Mouse (Mus musculus): Measurements from ENCODE around the gene Ffar2. TPM values are rescaled to one million over a fixed set of nuclear protein-coding genes. Genes with fewer than 3 reads are reported as not detected.

Gene Ffar2
- polyA plus RNA-seq, 1 experiment from 2014 or later: not detected

GRCm38 (mm10) chr7:30776104-30776503, 47.5 kb downstream of the Ffar2 start:
- ATAC-seq (ENCODE audit: low FRiP score, low TSS enrichment): no peak
- Histone ChIP-seq H3K27me3 (ENCODE audit: control insufficient read depth, insufficient read depth, low read length) (no peaks in the 10 kb centered on the region), H3K27ac (replicated peaks; ENCODE audit: low read depth, low read length) (no peak overlapping the region), H3K4me3 (replicated peaks; ENCODE audit: low read depth, low read length) (no peak overlapping the region), H3K9ac (replicated peaks; ENCODE audit: low read length) (no peak overlapping the region), H3K4me2 (ENCODE audit: low read length) (no peak overlapping the region), H3K4me1 (ENCODE audit: control insufficient read depth, insufficient read depth, low read length) (no peaks in the 10 kb centered on the region), H3K9me3 (ENCODE audit: control insufficient read depth, low read length) (no peaks in the 10 kb centered on the region), H3K36me3 (ENCODE audit: control insufficient read depth, insufficient read depth, low read length) (no peaks in the 10 kb centered on the region)
- WGBS: 91% methylated on average over 9 of the region's 9 CpGs
- DNase-seq: no peak

GRCm38 (mm10) chr7:30769236-30769635, 54.3 kb downstream of the Ffar2 start:
- Histone ChIP-seq H3K9ac (replicated peaks; ENCODE audit: low read length) (no peak overlapping the region), H3K4me2 (ENCODE audit: low read length) (no peak overlapping the region), H3K27me3 (ENCODE audit: control insufficient read depth, insufficient read depth, low read length) (no peaks in the 10 kb centered on the region), H3K4me3 (replicated peaks; ENCODE audit: low read depth, low read length) (no peak overlapping the region), H3K27ac (replicated peaks; ENCODE audit: low read depth, low read length) (no peak overlapping the region), H3K36me3 (ENCODE audit: control insufficient read depth, insufficient read depth, low read length) (no peaks in the 10 kb centered on the region), H3K9me3 (ENCODE audit: control insufficient read depth, low read length) (no peaks in the 10 kb centered on the region), H3K4me1 (ENCODE audit: control insufficient read depth, insufficient read depth, low read length) (no peaks in the 10 kb centered on the region)
- DNase-seq: no peak
- ATAC-seq (ENCODE audit: low FRiP score, low TSS enrichment): no peak
- WGBS: 37% methylated on average over 9 of the region's 9 CpGs

Other genes starting within 250 kb of the Ffar2 start
- gene Kmt2b, start 235.0 kb downstream of the Ffar2 start, polyA plus RNA-seq (2014; fragmentation: Nextera tagmentation; extraction: Ambion mirVana): 13.1 and 15.4 TPM in 2 replicates
- gene Zbtb32, start 224.9 kb downstream of the Ffar2 start, polyA plus RNA-seq (2014; fragmentation: Nextera tagmentation; extraction: Ambion mirVana): 0.34 and 0.47 TPM in 2 replicates
- gene Upk1a, start 210.9 kb downstream of the Ffar2 start, polyA plus RNA-seq (2014; fragmentation: Nextera tagmentation; extraction: Ambion mirVana): 0.15 and 0.20 TPM in 2 replicates
- gene Cox6b1, start 197.6 kb downstream of the Ffar2 start, polyA plus RNA-seq (2014; fragmentation: Nextera tagmentation; extraction: Ambion mirVana): 999 and 1,303 TPM in 2 replicates
- not detected in 2 replicates for gene Etv2, start 187.9 kb downstream of the Ffar2 start, polyA plus RNA-seq (2014; fragmentation: Nextera tagmentation; extraction: Ambion mirVana)
- gene Rbm42, start 173.5 kb downstream of the Ffar2 start, polyA plus RNA-seq (2014; fragmentation: Nextera tagmentation; extraction: Ambion mirVana): 126 and 144 TPM in 2 replicates
- 21.6 and 22.8 TPM in 2 replicates for gene Haus5, start 158.8 kb downstream of the Ffar2 start, polyA plus RNA-seq (2014; fragmentation: Nextera tagmentation; extraction: Ambion mirVana)
- not detected in 2 replicates for gene Pmis2, start 152.2 kb downstream of the Ffar2 start, polyA plus RNA-seq (2014; fragmentation: Nextera tagmentation; extraction: Ambion mirVana)
- gene 2200002J24Rik, start 124.8 kb downstream of the Ffar2 start, polyA plus RNA-seq (2014; fragmentation: Nextera tagmentation; extraction: Ambion mirVana): not detected in 2 replicates
- gene Atp4a, start 111.6 kb downstream of the Ffar2 start, polyA plus RNA-seq (2014; fragmentation: Nextera tagmentation; extraction: Ambion mirVana): 0.53 and 1.1 TPM in 2 replicates
- 238 and 290 TPM in 2 replicates for gene Tmem147, start 94.2 kb downstream of the Ffar2 start, polyA plus RNA-seq (2014; fragmentation: Nextera tagmentation; extraction: Ambion mirVana)
- gene Gapdhs, start 80.1 kb downstream of the Ffar2 start, polyA plus RNA-seq (2014; fragmentation: Nextera tagmentation; extraction: Ambion mirVana): 0.83 and 1.2 TPM in 2 replicates
- 0.82 and 3.8 TPM in 2 replicates for gene Sbsn, start 72.3 kb downstream of the Ffar2 start, polyA plus RNA-seq (2014; fragmentation: Nextera tagmentation; extraction: Ambion mirVana)
- 0.78 and 0.87 TPM in 2 replicates for gene Dmkn, start 60.0 kb downstream of the Ffar2 start, polyA plus RNA-seq (2014; fragmentation: Nextera tagmentation; extraction: Ambion mirVana)
- gene Krtdap, start 35.9 kb downstream of the Ffar2 start, polyA plus RNA-seq (2014; fragmentation: Nextera tagmentation; extraction: Ambion mirVana): not detected in 2 replicates
- not detected in 2 replicates for gene Ffar3, start 32.4 kb upstream of the Ffar2 start, polyA plus RNA-seq (2014; fragmentation: Nextera tagmentation; extraction: Ambion mirVana)
- not detected in 2 replicates for gene Ffar1, start 37.8 kb upstream of the Ffar2 start, polyA plus RNA-seq (2014; fragmentation: Nextera tagmentation; extraction: Ambion mirVana)
- gene Cd22, start 56.6 kb upstream of the Ffar2 start, polyA plus RNA-seq (2014; fragmentation: Nextera tagmentation; extraction: Ambion mirVana): not detected in 2 replicates
- gene Mag, start 91.1 kb upstream of the Ffar2 start, polyA plus RNA-seq (2014; fragmentation: Nextera tagmentation; extraction: Ambion mirVana): 1.8 and 2.8 TPM in 2 replicates
- gene Hamp2, start 100.9 kb upstream of the Ffar2 start, polyA plus RNA-seq (2014; fragmentation: Nextera tagmentation; extraction: Ambion mirVana): not detected in 2 replicates
- not detected in 2 replicates for gene Hamp, start 120.3 kb upstream of the Ffar2 start, polyA plus RNA-seq (2014; fragmentation: Nextera tagmentation; extraction: Ambion mirVana)
- 26.2 and 30.4 TPM in 2 replicates for gene Usf2, start 133.0 kb upstream of the Ffar2 start, polyA plus RNA-seq (2014; fragmentation: Nextera tagmentation; extraction: Ambion mirVana)
- 9.9 and 15.6 TPM in 2 replicates for gene Lsr, start 149.7 kb upstream of the Ffar2 start, polyA plus RNA-seq (2014; fragmentation: Nextera tagmentation; extraction: Ambion mirVana)
- 0.36 and 0.37 TPM in 2 replicates for gene Fam187b, start 150.0 kb upstream of the Ffar2 start, polyA plus RNA-seq (2014; fragmentation: Nextera tagmentation; extraction: Ambion mirVana)
- gene Fxyd5, start 218.7 kb upstream of the Ffar2 start, polyA plus RNA-seq (2014; fragmentation: Nextera tagmentation; extraction: Ambion mirVana): 7.9 and 10.8 TPM in 2 replicates
- 99.9 and 159 TPM in 2 replicates for gene Fxyd7, start 227.7 kb upstream of the Ffar2 start, polyA plus RNA-seq (2014; fragmentation: Nextera tagmentation; extraction: Ambion mirVana)
- gene Fxyd1, start 233.4 kb upstream of the Ffar2 start, polyA plus RNA-seq (2014; fragmentation: Nextera tagmentation; extraction: Ambion mirVana): 2.8 and 9.0 TPM in 2 replicates
- 0.16 and 0.17 TPM in 2 replicates for gene Lgi4, start 235.6 kb upstream of the Ffar2 start, polyA plus RNA-seq (2014; fragmentation: Nextera tagmentation; extraction: Ambion mirVana)

Measured in midbrain, embryonic 14.5 days (tissue).